ENCODE assay signal across 15 mouse cellular contexts in genomic region chr1:74277883-74278537, GRCm38 (mm10). TPM values are rescaled to one million over a fixed set of nuclear protein-coding genes. Genes with fewer than 3 reads are reported as not detected.
A peak's percentile ranks its signal among the peaks of the same experiment; 100 is the strongest.
DNase-seq lines count a peak whose midpoint lies in the region.
"Had no signal": no experiment of that assay in that cellular context is flagged by ENCODE, and none has a peak within 500 bp of the region (broad histone marks: within the 10 kb centered on the region; RNA-seq: fewer than 3 reads in every experiment).

No protein-coding gene starts in this region.

- peak; percentile 30 for DNase-seq in retina, postnatal 1 day
- no peak for DNase-seq in retina, embryonic 14.5 days (ENCODE audit: low spot score)
- peak; percentile 73 for DNase-seq in Muller cell, postnatal 12 days (ENCODE audit: inconsistent ontology term)
- peak; percentile 71 to 77 for DNase-seq in kidney, adult 8-10 months
- DNase-seq in kidney, postnatal 25 days = peak; percentile 69 to 90
- no peak for DNase-seq in thymus, adult 18-20 months
- DNase-seq in layer of hippocampus, postnatal 14 days (ENCODE audit: low spot score in 2 of 2) = no peak
- no peak for DNase-seq in gastrocnemius, postnatal 4 days (ENCODE audit: low spot score in 2 of 2)
- DNase-seq: cerebellum, postnatal 14 days; embryo, embryonic 11 days; lung, postnatal 10 days; thymus, postnatal 25 days had no signal

RNA-seq across cellular contexts. Expression of gene Gpbar1, which starts 0.3 kb away (rescaled TPM):
- total RNA-seq in layer of hippocampus, postnatal 14 days (2021) = not detected
- not detected for total RNA-seq in gastrocnemius, postnatal 4 days (2021)
- total RNA-seq: granulocyte monocyte progenitor cell, adult 5-6 weeks; left cerebral cortex, adult 8-10 months; megakaryocyte, adult 5-6 weeks had no signal

RNA-seq across cellular contexts. Expression of gene Aamp, which starts 6.5 kb away (rescaled TPM):
- 100 to 1,000 TPM; 143 to 145 TPM for total RNA-seq in layer of hippocampus, postnatal 14 days (2021)
- 100 to 1,000 TPM; 113 to 117 TPM for total RNA-seq in gastrocnemius, postnatal 4 days (2021)

RNA-seq across cellular contexts. Expression of gene Pnkd, which starts 6.7 kb away (rescaled TPM):
- total RNA-seq in layer of hippocampus, postnatal 14 days (2021) = 100 to 1,000 TPM; 143 to 157 TPM
- 10 to 100 TPM; 83.8 to 91.1 TPM for total RNA-seq in gastrocnemius, postnatal 4 days (2021)

RNA-seq across cellular contexts. Expression of gene Tmbim1, which starts 27.4 kb away (rescaled TPM):
- 10 to 100 TPM; 19.5 to 19.7 TPM for total RNA-seq in layer of hippocampus, postnatal 14 days (2021)
- total RNA-seq in gastrocnemius, postnatal 4 days (2021) = 10 to 100 TPM; 63.2 to 68.6 TPM

RNA-seq across cellular contexts. Expression of gene Arpc2, which starts 42.1 kb away (rescaled TPM):
- total RNA-seq in layer of hippocampus, postnatal 14 days (2021) = 100 to 1,000 TPM; 344 to 348 TPM
- 100 to 1,000 TPM; 140 to 145 TPM for total RNA-seq in gastrocnemius, postnatal 4 days (2021)

Comparison
In these comparisons a context has a peak if more than half of its experiments do, and no peak if none do; other contexts are left out.
1. DNase-seq: peak in retina, postnatal 1 day (single experiment), Muller cell, postnatal 12 days (single experiment), kidney, adult 8-10 months (2 of 2) and kidney, postnatal 25 days (2 of 2); none in retina, embryonic 14.5 days (single experiment), thymus, adult 18-20 months (0 of 2), layer of hippocampus, postnatal 14 days (0 of 2) and gastrocnemius, postnatal 4 days (0 of 2).